Mouse (Mus musculus) spleen, adult 2 months (tissue): Measurements from ENCODE around the gene Fbxo34. TPM values are rescaled to one million over a fixed set of nuclear protein-coding genes. Genes with fewer than 3 reads are reported as not detected.
"Not testable (repeated sequence)": the region's sequence is repeated elsewhere in the genome, so short reads cannot be mapped to it uniquely, and the experiment has no call there.

Experiments used
- DNase-seq, 2 experiments: peaks; one replicate each; pipeline versions ENCODE4 v3.0.0 to v3.0.0-alpha.2; 2012 to 2021; ENCODE audit warnings: low spot score in 2 of 2, low read depth in 1 of 2
- H3K27ac ChIP-seq: fragments of 200-500 bp; 2 replicates; pipeline ENCODE4 v1.5.1; 2012; ENCODE audit warnings: low read length, inconsistent platforms; ENCODE audit not compliant: insufficient read depth
- H3K27me3 ChIP-seq: fragments of 200-500 bp; 2 replicates; pipeline ENCODE4 v1.6.1; 2012; ENCODE audit warnings: mild to moderate bottlenecking, moderate library complexity, low read length, inconsistent platforms; ENCODE audit not compliant: control insufficient read depth, insufficient read depth
- H3K36me3 ChIP-seq: fragments of 200-500 bp; 2 replicates; pipeline ENCODE4 v1.6.1; 2012; ENCODE audit warnings: mild to moderate bottlenecking, low read length, inconsistent platforms; ENCODE audit not compliant: control insufficient read depth, insufficient read depth
- H3K4me1 ChIP-seq: fragments of 200-500 bp; 2 replicates; pipeline ENCODE4 v1.6.1; 2011; ENCODE audit warnings: inconsistent platforms; ENCODE audit not compliant: control insufficient read depth, insufficient read depth, insufficient read length
- H3K4me3 ChIP-seq: fragments of 200-500 bp; 2 replicates; pipeline ENCODE4 v1.5.1; 2011; ENCODE audit warnings: mild to moderate bottlenecking, inconsistent platforms; ENCODE audit not compliant: insufficient read depth, insufficient read length; ENCODE audit errors: extremely low read depth
- CTCF ChIP-seq: fragments of 200-500 bp; IDR thresholded peaks from 2 replicates; pipeline ENCODE4 v1.5.1; 2011; ENCODE audit warnings: mild to moderate bottlenecking, inconsistent platforms; ENCODE audit not compliant: insufficient read depth, insufficient read length, insufficient replicate concordance; ENCODE audit errors: extremely low read depth
- POLR2A ChIP-seq: fragments of 200-500 bp; IDR thresholded peaks from 2 replicates; pipeline ENCODE4 v1.6.1; 2011; ENCODE audit warnings: low read depth, low read length, inconsistent platforms
- WGBS: fragments of 180-500 bp; shearing (Covaris S2); methylation state at CpG from one replicate; pipeline ENCODE4 v1.1.7; 2018; 5-methylcytosine and 5-hydroxymethylcytosine counted together
- polyA plus RNA-seq: library from polyadenylated mRNA; depleted of rRNA; stranded (reverse); fragments of >200 nt; gene quantifications from 2 replicates; pipeline ENCODE4 v1.2.3, GENCODE M21; 2012

The Fbxo34 gene
- polyA plus RNA-seq, 1 experiment = 11.3 TPM

DNA sequence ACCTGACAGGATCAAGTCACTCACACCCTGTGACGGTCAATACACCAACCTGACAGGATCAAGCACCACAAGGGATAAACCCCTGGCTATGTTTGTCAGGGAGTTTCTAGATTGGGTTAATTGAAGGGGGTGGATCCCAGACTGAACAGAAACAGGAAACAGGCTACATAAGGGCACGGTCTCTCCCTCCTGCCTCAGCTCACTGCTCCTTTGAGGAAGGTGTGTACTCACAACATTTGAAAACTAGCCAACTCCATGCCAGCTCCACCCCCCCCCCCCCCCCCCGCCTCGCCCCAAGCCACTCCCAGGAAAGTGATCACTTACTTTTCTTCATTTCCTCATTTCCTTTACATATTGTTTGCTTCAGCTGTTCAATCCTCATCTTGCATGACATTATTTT, 104.0 kb downstream of the Fbxo34 start:
- 62% methylated on average over 4 of the region's 4 CpGs for WGBS
- peaks cover 6% of the 10 kb centered on the region for H3K36me3 ChIP-seq

DNA sequence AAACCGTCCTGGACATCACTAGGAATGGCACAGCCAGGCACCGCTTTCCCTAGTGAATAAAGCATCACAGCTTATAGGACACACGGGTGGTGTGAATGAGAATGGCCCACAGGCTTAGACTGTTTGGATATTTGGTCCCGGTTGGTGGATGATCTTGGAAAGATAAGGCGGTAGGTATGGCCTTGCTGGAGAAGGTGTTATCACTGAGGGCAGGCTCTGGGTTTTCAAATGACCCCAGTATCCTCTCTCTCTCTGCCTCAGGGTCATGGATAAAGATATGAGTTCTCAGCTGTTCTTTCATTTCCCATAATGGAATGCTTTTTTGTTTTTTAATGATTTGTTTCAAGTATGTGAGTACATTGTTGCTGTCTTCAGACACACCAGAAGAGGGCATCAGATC, 105.0 kb downstream of the Fbxo34 start:
- H3K36me3 ChIP-seq = peaks cover 5% of the 10 kb centered on the region
- TF ChIP-seq CTCF = no peak
- TF ChIP-seq POLR2A = no peak
- no peak overlapping the region for H3K27ac ChIP-seq
- no peaks in the 10 kb centered on the region for H3K27me3 ChIP-seq
- WGBS = 95% methylated on average over 5 of the region's 5 CpGs
- H3K4me1 ChIP-seq = no peaks in the 10 kb centered on the region
- no peak for DNase-seq
- no peak overlapping the region for H3K4me3 ChIP-seq

More for the DNA sequence above, 104.0 kb downstream of the Fbxo34 start:
- H3K4me1 ChIP-seq = no peaks in the 10 kb centered on the region
- H3K27me3 ChIP-seq = no peaks in the 10 kb centered on the region
- H3K27ac ChIP-seq = no peak overlapping the region
- no peak overlapping the region for H3K4me3 ChIP-seq
- no peak for DNase-seq
- no peak for TF ChIP-seq CTCF
- TF ChIP-seq POLR2A = no peak

DNA sequence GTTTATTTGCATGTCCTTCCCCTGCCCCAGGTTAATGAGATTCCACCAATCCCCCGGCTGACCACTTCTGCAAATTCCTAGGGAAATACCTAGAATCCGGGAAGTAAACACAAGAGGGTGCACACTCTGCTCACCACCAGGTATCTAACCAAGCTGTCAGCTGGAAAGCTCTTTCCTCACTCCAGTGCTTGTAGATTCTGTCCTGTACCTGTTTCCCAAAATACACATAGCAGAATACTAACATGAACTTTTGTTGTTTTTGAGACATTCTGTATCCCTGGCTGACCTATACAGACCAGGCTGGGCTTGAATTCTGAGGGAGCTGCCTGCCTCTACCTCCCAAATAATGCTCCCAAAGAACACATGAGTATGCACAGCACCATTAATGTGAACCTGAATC, 110.5 kb downstream of the Fbxo34 start:
- DNase-seq = no peak
- Histone ChIP-seq H3K27ac (no peak overlapping the region), H3K4me3 (no peak overlapping the region), H3K4me1 (no peaks in the 10 kb centered on the region), H3K36me3 (peaks cover 3% of the 10 kb centered on the region), H3K27me3 (no peaks in the 10 kb centered on the region)
- TF ChIP-seq CTCF = no peak
- TF ChIP-seq POLR2A = no peak
- 78% methylated on average over 2 of the region's 2 CpGs for WGBS

DNA sequence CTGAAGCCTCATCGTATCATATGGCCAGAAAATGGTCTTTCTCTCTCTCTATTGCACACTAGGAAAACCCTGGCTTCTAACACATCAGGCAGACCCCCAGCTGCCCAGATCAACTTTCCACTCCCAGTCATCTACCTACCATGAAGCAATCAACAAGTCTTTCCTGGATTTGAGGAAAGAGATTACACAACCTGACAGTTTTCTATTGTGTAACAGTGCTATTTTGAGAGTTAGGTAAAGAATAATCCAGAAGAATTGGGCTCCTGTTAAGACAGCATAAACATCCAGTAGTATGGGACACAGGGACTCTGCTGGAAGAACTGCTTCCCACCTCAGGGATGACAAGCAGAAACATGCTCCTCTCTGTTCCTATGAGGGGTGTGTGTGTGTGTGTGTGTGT, 112.3 kb downstream of the Fbxo34 start:
- TF ChIP-seq POLR2A (no peak), CTCF (no peak)
- Histone ChIP-seq H3K27me3 (no peaks in the 10 kb centered on the region), H3K27ac (no peak overlapping the region), H3K36me3 (peaks cover 1% of the 10 kb centered on the region; the same call in 1 of the 2 replicates), H3K4me3 (no peak overlapping the region), H3K4me1 (no peaks in the 10 kb centered on the region)
- DNase-seq = no peak
- WGBS = 79% methylated on average over 1 of the region's 1 CpGs

DNA sequence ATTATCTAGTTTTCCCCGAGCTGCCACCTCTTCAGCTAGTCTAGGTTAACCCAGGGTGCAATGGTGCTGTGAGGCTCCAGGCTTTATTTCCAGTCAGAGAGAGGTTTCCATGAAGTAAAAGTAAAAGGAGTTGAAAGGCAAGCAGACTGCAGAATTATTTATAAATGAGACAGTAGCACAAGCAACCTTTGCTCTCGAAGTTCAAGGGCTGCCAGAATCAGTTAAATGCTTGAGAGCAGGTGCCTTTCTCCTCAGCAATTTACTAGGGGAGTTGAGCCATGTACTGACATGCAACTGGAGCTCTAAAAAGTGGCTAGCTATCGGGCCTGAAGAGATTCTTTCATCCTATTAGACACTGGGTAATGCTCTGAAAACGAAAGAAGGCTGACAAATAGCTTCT, 112.9 kb downstream of the Fbxo34 start:
- H3K36me3 ChIP-seq = peaks cover 1% of the 10 kb centered on the region; the same call in 1 of the 2 replicates
- WGBS = 86% methylated on average over 4 of the region's 4 CpGs
- H3K4me1 ChIP-seq = no peaks in the 10 kb centered on the region
- no peak for TF ChIP-seq POLR2A
- no peak for TF ChIP-seq CTCF
- H3K4me3 ChIP-seq = no peak overlapping the region
- no peak overlapping the region for H3K27ac ChIP-seq
- no peaks in the 10 kb centered on the region for H3K27me3 ChIP-seq
- DNase-seq = no peak

DNA sequence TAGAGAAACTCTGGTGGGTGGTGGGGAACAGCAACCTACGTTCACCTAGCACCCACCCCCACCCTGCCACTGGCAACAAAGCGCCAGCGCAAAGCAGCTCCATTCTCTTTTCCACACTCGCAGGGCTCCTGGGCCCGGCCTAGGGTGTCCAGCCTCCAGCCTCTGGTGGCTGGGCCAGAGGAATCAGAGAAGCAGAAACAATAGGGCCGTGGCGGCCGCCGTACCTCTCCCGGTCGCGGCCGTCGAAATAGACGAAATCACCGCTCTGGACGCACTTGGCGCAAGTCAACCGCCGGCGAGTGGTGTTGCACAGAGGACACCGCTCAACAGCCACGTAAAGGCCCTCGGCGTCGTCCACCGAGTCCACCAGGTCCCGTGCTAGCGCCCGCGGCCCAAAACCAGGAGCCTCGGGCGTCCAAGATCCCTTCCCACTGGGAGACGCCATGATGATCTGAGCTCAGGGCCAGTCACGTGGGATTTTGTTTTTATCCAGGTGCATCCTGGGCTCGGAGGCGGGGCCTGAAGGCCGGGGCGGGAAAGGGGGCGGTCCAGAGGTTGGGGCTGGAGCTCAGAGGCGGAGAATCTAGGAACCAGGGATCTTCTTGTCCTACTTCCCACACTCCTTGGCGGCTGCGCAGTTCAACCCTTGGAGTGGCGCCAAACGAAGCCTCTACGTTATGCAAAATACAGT, 117.9 kb downstream of the Fbxo34 start:
- Histone ChIP-seq H3K27me3 (no peaks in the 10 kb centered on the region; the same call in 1 of the 2 replicates), H3K36me3 (no peaks in the 10 kb centered on the region; the same call in 1 of the 2 replicates), H3K4me3 (peak overlapping the region; percentile 85), H3K4me1 (no peaks in the 10 kb centered on the region), H3K27ac (0 out of 2 replicates have a peak overlapping the region, but pooled peaks have one; percentile 18)
- TF ChIP-seq CTCF (no peak), POLR2A (no peak)
- WGBS = 1% methylated on average over 46 of the region's 46 CpGs
- DNase-seq = peak; percentile 58 to 66

DNA sequence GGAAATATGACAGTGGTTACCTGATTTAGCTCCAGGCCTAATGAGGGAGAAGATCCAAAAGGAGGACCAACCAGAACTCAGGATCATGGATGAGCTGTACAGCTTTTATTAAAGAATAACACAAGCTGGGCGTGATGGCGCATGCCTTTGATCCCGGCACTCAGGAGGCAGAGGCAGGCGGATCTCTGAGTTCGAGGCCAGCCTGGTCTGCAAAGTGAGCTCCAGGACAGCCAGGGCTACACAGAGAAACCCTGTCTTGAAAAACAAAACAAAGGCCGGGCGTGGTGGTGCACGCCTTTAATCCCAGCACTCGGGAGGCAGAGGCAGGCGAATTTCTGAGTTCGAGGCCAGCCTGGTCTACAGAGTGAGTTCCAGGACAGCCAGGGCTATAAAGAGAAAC, 120.3 kb downstream of the Fbxo34 start, which contains the start of gene Atg14:
Gene Atg14, minus strand, starts transcription at position 101 of the 400 bp plus-strand sequence.
- H3K4me3 ChIP-seq, H3K27ac ChIP-seq, H3K4me1 ChIP-seq, H3K36me3 ChIP-seq, H3K27me3 ChIP-seq, DNase-seq: not testable (repeated sequence)
- WGBS = 88% methylated on average over 11 of the region's 11 CpGs
